Mouse (Mus musculus): Measurements from ENCODE around the gene Klhl3. TPM values are rescaled to one million over a fixed set of nuclear protein-coding genes. Genes with fewer than 3 reads are reported as not detected.

The Klhl3 gene
- polyA plus RNA-seq, 1 experiment from 2014 or later: 11.9 TPM

GRCm38 (mm10) chr13:58025701-58026414, 87.5 kb downstream of the Klhl3 start:
- Histone ChIP-seq H3K4me1 (replicated peaks; ENCODE audit: control insufficient read depth, insufficient read depth, low read length) (peaks cover 5% of the 10 kb centered on the region; the same call in 1 of the 2 replicates), H3K9me3 (ENCODE audit: control insufficient read depth, low read length) (no peaks in the 10 kb centered on the region), H3K4me2 (replicated peaks) (no peak overlapping the region), H3K27me3 (ENCODE audit: control insufficient read depth, insufficient read depth, low read length) (no peaks in the 10 kb centered on the region), H3K9ac (no peak overlapping the region), H3K4me3 (replicated peaks; ENCODE audit: low read length) (no peak overlapping the region), H3K27ac (no peak overlapping the region), H3K36me3 (replicated peaks; ENCODE audit: control insufficient read depth, insufficient read depth) (peaks cover 8% of the 10 kb centered on the region; the same call in 1 of the 2 replicates)
- DNase-seq (ENCODE audit: low spot score) (no peak), ATAC-seq (ENCODE audit: low FRiP score) (no peak)
- 91% methylated on average over 16 of the region's 16 CpGs for WGBS

- peaks cover 5% of the 10 kb centered on the region; the same call in 1 of the 2 replicates for H3K4me1 ChIP-seq (replicated peaks; ENCODE audit: control insufficient read depth, insufficient read depth, low read length)
- H3K27ac ChIP-seq: no peak overlapping the region
- H3K9ac ChIP-seq: no peak overlapping the region; the same call in 1 of the 2 replicates
- WGBS: 55% methylated on average over 8 of the region's 8 CpGs
- H3K4me3 ChIP-seq (replicated peaks; ENCODE audit: low read length): no peak overlapping the region
- H3K36me3 ChIP-seq (replicated peaks; ENCODE audit: control insufficient read depth, insufficient read depth): peaks cover 9% of the 10 kb centered on the region
- H3K9me3 ChIP-seq (ENCODE audit: control insufficient read depth, low read length): no peaks in the 10 kb centered on the region
- ATAC-seq (ENCODE audit: low FRiP score) (0 out of 2 replicates have a peak, but pooled peaks have one; percentile 40), DNase-seq (ENCODE audit: low spot score) (peak; percentile 49)
- H3K27me3 ChIP-seq (ENCODE audit: control insufficient read depth, insufficient read depth, low read length): no peaks in the 10 kb centered on the region
- H3K4me2 ChIP-seq (replicated peaks): no peak overlapping the region
Observed at GRCm38 (mm10) chr13:58023726-58024453, 89.5 kb downstream of the Klhl3 start.

- no peak overlapping the region for H3K9ac ChIP-seq
- H3K9me3 ChIP-seq (ENCODE audit: control insufficient read depth, low read length): no peaks in the 10 kb centered on the region
- H3K36me3 ChIP-seq (replicated peaks; ENCODE audit: control insufficient read depth, insufficient read depth): peaks cover 14% of the 10 kb centered on the region
- H3K4me2 ChIP-seq (replicated peaks): no peak overlapping the region
- H3K27ac ChIP-seq: no peak overlapping the region
- no peak overlapping the region for H3K4me3 ChIP-seq (replicated peaks; ENCODE audit: low read length)
- DNase-seq (ENCODE audit: low spot score) (no peak), ATAC-seq (ENCODE audit: low FRiP score) (no peak)
- no peaks in the 10 kb centered on the region for H3K27me3 ChIP-seq (ENCODE audit: control insufficient read depth, insufficient read depth, low read length)
- peaks cover 5% of the 10 kb centered on the region; the same call in 1 of the 2 replicates for H3K4me1 ChIP-seq (replicated peaks; ENCODE audit: control insufficient read depth, insufficient read depth, low read length)
- WGBS: 76% methylated on average over 9 of the region's 9 CpGs
Observed at GRCm38 (mm10) chr13:58023001-58023560, 90.3 kb downstream of the Klhl3 start.

GRCm38 (mm10) chr13:58020428-58020827, 93.0 kb downstream of the Klhl3 start:
- Histone ChIP-seq H3K4me3 (replicated peaks; ENCODE audit: low read length) (no peak overlapping the region), H3K4me1 (replicated peaks; ENCODE audit: control insufficient read depth, insufficient read depth, low read length) (peaks cover 5% of the 10 kb centered on the region; the same call in 1 of the 2 replicates), H3K4me2 (replicated peaks) (no peak overlapping the region), H3K9me3 (ENCODE audit: control insufficient read depth, low read length) (no peaks in the 10 kb centered on the region), H3K9ac (no peak overlapping the region), H3K36me3 (replicated peaks; ENCODE audit: control insufficient read depth, insufficient read depth) (peaks cover 17% of the 10 kb centered on the region), H3K27me3 (ENCODE audit: control insufficient read depth, insufficient read depth, low read length) (no peaks in the 10 kb centered on the region), H3K27ac (no peak overlapping the region)
- 81% methylated on average over 10 of the region's 10 CpGs for WGBS
- ATAC-seq (ENCODE audit: low FRiP score) (no peak), DNase-seq (ENCODE audit: low spot score) (no peak)

- ATAC-seq (ENCODE audit: low FRiP score) (no peak), DNase-seq (ENCODE audit: low spot score) (no peak)
- Histone ChIP-seq H3K4me2 (replicated peaks) (no peak overlapping the region), H3K9ac (no peak overlapping the region), H3K9me3 (ENCODE audit: control insufficient read depth, low read length) (no peaks in the 10 kb centered on the region), H3K27me3 (ENCODE audit: control insufficient read depth, insufficient read depth, low read length) (no peaks in the 10 kb centered on the region), H3K36me3 (replicated peaks; ENCODE audit: control insufficient read depth, insufficient read depth) (peaks cover 14% of the 10 kb centered on the region), H3K4me1 (replicated peaks; ENCODE audit: control insufficient read depth, insufficient read depth, low read length) (no peaks in the 10 kb centered on the region), H3K4me3 (replicated peaks; ENCODE audit: low read length) (no peak overlapping the region), H3K27ac (no peak overlapping the region)
- 84% methylated on average over 6 of the region's 6 CpGs for WGBS
Observed at GRCm38 (mm10) chr13:58017298-58017697, 96.1 kb downstream of the Klhl3 start.

- Histone ChIP-seq H3K27me3 (ENCODE audit: control insufficient read depth, insufficient read depth, low read length) (no peaks in the 10 kb centered on the region), H3K36me3 (replicated peaks; ENCODE audit: control insufficient read depth, insufficient read depth) (peaks cover 8% of the 10 kb centered on the region), H3K27ac (no peak overlapping the region), H3K4me3 (replicated peaks; ENCODE audit: low read length) (no peak overlapping the region), H3K9ac (no peak overlapping the region), H3K9me3 (ENCODE audit: control insufficient read depth, low read length) (no peaks in the 10 kb centered on the region), H3K4me2 (replicated peaks) (no peak overlapping the region), H3K4me1 (replicated peaks; ENCODE audit: control insufficient read depth, insufficient read depth, low read length) (no peaks in the 10 kb centered on the region)
- WGBS: 63% methylated on average over 14 of the region's 14 CpGs
- ATAC-seq (ENCODE audit: low FRiP score): peak; percentile 74; the same call in 1 of the 2 replicates
- DNase-seq (ENCODE audit: low spot score): peak; percentile 89
Observed at GRCm38 (mm10) chr13:58012067-58012925, 101.1 kb downstream of the Klhl3 start.

GRCm38 (mm10) chr13:58011526-58011925, 101.9 kb downstream of the Klhl3 start:
- Histone ChIP-seq H3K9me3 (ENCODE audit: control insufficient read depth, low read length) (no peaks in the 10 kb centered on the region), H3K4me1 (replicated peaks; ENCODE audit: control insufficient read depth, insufficient read depth, low read length) (no peaks in the 10 kb centered on the region), H3K36me3 (replicated peaks; ENCODE audit: control insufficient read depth, insufficient read depth) (peaks cover 8% of the 10 kb centered on the region), H3K27ac (no peak overlapping the region), H3K4me3 (replicated peaks; ENCODE audit: low read length) (no peak overlapping the region), H3K27me3 (ENCODE audit: control insufficient read depth, insufficient read depth, low read length) (no peaks in the 10 kb centered on the region), H3K4me2 (replicated peaks) (no peak overlapping the region), H3K9ac (no peak overlapping the region)
- ATAC-seq (ENCODE audit: low FRiP score) (no peak), DNase-seq (ENCODE audit: low spot score) (no peak)
- 75% methylated on average over 2 of the region's 2 CpGs for WGBS

GRCm38 (mm10) chr13:58010416-58010815, 103.0 kb downstream of the Klhl3 start:
- Histone ChIP-seq H3K4me3 (replicated peaks; ENCODE audit: low read length) (no peak overlapping the region), H3K27me3 (ENCODE audit: control insufficient read depth, insufficient read depth, low read length) (no peaks in the 10 kb centered on the region), H3K4me1 (replicated peaks; ENCODE audit: control insufficient read depth, insufficient read depth, low read length) (no peaks in the 10 kb centered on the region), H3K4me2 (replicated peaks) (no peak overlapping the region), H3K9me3 (ENCODE audit: control insufficient read depth, low read length) (no peaks in the 10 kb centered on the region), H3K9ac (no peak overlapping the region), H3K36me3 (replicated peaks; ENCODE audit: control insufficient read depth, insufficient read depth) (peaks cover 5% of the 10 kb centered on the region; the same call in 1 of the 2 replicates), H3K27ac (no peak overlapping the region)
- no peak for ATAC-seq (ENCODE audit: low FRiP score)
- WGBS: 90% methylated on average over 7 of the region's 7 CpGs
- no peak for DNase-seq (ENCODE audit: low spot score)
